Mouse (Mus musculus): Measurements from ENCODE around the gene Ufd1. TPM values are rescaled to one million over a fixed set of nuclear protein-coding genes. Genes with fewer than 3 reads are reported as not detected.
"Not testable (repeated sequence)": the region's sequence is repeated elsewhere in the genome, so short reads cannot be mapped to it uniquely, and the experiment has no call there.

The Ufd1 gene
- polyA plus RNA-seq, 1 experiment = 75.6 TPM

DNA sequence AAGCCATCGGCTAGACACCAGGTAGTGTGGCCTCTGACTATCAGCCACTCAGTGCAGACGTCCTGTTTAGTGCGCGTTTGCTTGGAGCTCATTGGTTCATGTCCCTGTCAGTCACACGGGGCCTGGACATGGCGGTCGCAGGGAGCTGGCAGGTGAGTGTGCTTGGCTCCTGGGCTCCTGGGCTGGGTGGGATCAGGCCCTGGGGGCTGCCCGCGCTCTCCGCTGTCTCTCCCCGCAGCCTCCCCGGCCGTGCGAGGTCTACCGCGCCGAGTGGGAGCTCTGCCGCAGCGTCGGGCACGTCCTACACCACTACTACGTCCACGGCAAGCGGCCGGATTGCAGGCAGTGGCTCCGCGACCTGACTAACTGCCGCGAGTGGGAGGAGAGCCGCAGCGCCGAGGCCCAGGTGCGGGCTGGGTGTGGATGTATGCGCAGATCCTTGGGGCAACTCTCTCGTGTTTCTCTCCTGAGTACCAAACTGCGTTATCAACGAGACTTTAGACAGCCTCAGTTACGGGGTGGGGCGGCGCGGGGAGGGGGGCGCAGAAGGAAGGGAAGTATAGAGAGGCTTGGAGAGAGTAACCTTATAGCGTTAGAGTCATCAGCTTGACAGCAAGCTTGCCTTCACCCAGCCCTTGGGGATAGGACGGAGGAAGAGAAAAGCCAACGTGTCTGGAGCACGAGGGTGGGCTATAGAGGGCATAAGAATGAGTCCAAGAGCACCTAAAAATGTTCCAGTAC, 25.1 kb downstream of the Ufd1 start, which contains the start of the genes 2510002D24Rik and Gm28539:
2510002D24Rik (plus strand) TSS at position 111 of the 741 bp plus-strand sequence.
Gm28539 (plus strand) TSS at position 117 of the 741 bp plus-strand sequence.
- Histone ChIP-seq H3K4me3 (ENCODE audit: insufficient read depth, low read depth, low read length) (peak within 1 kb of the TSS; percentile 94), H3K4me1 (ENCODE audit: control insufficient read depth, insufficient read depth, insufficient read length, low read length) (no peaks in the 10 kb centered on the region), H3K27ac (replicated peaks; ENCODE audit: low read depth, low read length) (no peak within 1 kb of the TSS)

DNA sequence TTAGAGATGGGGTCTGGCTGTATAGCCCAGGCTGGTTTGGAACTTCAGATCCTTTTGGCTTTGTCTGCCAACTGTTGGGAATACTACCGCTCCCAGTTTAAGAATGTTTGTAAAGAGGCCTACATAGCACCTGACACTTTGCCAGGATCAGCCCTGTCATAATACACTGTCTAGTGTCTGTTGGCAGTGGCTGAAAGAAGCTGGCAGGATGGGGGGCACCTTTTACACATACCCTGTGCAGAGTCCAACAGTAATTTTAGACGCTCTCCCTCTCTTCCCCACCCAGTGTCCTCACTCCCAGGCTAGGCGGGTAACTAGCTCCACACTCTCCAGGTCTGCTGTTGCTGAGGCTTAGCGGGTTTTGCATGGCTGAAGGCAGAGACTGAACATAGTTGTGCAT, 26.8 kb downstream of the Ufd1 start:
- H3K4me3 ChIP-seq (ENCODE audit: insufficient read depth, low read depth, low read length) = no peak overlapping the region
- H3K4me1 ChIP-seq (ENCODE audit: control insufficient read depth, insufficient read depth, insufficient read length, low read length) = no peaks in the 10 kb centered on the region
- H3K27ac ChIP-seq (replicated peaks; ENCODE audit: low read depth, low read length) = no peak overlapping the region

DNA sequence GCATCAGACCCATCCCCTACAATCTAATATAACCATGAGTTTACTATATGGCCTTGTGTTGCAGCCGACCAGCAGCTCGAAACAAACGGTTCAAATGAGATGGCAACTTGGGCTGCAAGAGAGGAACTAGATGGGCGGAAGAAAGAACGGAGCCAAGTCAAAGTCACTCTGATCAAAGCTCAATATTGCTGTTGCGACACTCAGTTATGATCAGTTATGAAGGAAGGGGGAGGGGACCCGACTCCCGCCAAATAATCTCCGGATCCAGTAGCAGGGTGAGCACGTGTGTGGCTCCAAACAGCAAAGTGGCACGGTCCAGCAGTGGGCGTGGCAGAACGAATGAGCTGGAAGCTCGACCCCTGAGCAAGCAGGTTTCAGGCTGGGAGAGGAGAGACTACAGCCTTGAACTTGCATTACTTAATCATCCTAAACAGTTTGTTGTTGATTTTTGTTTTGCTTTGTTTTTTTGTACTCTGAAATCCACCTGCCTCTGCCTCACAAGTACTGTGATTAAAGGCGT, 34.8 kb downstream of the Ufd1 start:
- Histone ChIP-seq H3K4me1 (ENCODE audit: control insufficient read depth, insufficient read depth, insufficient read length, low read length) (no peaks in the 10 kb centered on the region), H3K4me3 (ENCODE audit: insufficient read depth, low read depth, low read length) (no peak overlapping the region), H3K27ac (replicated peaks; ENCODE audit: low read depth, low read length) (no peak overlapping the region)

DNA sequence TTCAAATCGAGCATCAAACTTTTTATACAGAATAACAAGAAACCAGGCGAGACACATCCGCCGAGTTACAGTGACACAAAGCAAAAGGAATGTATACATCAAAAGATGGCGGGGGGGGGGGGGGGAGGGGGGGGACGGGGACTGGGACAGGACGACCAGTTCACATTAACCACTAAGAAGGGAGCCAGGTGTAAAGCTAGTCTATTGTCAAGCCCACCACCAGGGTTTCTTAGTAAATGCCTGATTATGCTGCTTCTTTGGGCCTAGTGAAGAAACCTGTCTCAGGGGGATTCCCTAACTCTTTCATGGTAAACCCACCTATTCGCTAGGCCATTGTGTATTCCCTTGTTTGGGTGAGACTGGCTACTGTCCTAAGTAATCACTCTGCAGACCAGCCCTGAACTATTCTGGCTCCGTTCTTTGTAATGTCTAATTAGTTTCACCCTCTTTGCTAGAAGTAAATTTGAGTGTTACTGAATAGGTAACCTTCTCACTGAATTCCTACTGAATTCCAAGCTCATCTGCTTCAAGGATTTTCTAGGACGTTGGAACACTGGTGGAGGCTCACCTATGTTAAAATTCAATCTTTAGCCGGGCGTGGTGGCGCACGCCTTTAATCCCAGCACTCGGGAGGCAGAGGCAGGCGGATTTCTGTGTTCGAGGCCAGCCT, 38.1 kb downstream of the Ufd1 start:
- H3K4me3 ChIP-seq (ENCODE audit: insufficient read depth, low read depth, low read length); H3K27ac ChIP-seq (replicated peaks; ENCODE audit: low read depth, low read length); H3K4me1 ChIP-seq (ENCODE audit: control insufficient read depth, insufficient read depth, insufficient read length, low read length): not testable (repeated sequence)

DNA sequence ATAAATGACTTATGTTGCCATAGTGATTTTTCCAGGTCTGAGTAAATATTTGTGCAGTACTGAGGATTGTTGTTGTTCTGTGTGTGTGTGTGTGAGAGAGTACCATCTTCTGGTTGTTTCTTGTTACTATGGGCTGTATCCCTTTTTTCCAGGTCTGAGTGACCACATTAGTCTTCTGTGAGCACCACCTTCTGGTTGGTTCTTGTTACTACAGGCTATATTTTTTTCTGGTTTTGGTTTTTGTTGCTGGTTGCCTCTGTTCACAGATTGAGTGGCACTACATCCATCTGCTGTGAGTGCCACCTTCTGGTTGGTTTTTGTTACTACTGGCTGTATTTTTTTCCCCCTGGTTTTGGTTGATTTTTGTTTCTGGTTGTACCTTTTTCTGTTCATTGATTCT, 47.0 kb downstream of the Ufd1 start:
- Histone ChIP-seq H3K27ac (replicated peaks; ENCODE audit: low read depth, low read length) (no peak overlapping the region), H3K4me1 (ENCODE audit: control insufficient read depth, insufficient read depth, insufficient read length, low read length) (no peaks in the 10 kb centered on the region; the same call in 1 of the 2 replicates), H3K4me3 (ENCODE audit: insufficient read depth, low read depth, low read length) (no peak overlapping the region)

DNA sequence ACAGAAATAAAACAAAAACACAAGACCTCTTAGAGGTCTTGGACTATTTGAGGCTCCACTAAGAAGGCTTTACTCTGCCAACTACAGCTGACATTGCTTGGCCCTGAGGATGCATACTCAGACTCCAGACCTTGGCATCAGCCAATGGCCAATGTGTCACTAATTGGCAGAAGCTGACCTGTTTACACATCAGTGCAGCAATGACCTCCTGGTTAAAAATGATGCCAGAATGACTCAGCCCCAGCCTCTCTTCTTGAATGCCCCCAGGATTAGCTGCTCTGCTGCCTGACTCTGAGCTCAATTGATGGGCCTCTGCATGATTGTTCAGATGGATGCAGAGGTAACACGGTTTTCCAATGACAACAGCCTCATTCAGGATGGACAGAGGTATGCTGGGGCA, 48.6 kb downstream of the Ufd1 start:
- no peak overlapping the region for H3K27ac ChIP-seq (replicated peaks; ENCODE audit: low read depth, low read length)
- no peaks in the 10 kb centered on the region; the same call in 1 of the 2 replicates for H3K4me1 ChIP-seq (ENCODE audit: control insufficient read depth, insufficient read depth, insufficient read length, low read length)
- H3K4me3 ChIP-seq (ENCODE audit: insufficient read depth, low read depth, low read length) = no peak overlapping the region

DNA sequence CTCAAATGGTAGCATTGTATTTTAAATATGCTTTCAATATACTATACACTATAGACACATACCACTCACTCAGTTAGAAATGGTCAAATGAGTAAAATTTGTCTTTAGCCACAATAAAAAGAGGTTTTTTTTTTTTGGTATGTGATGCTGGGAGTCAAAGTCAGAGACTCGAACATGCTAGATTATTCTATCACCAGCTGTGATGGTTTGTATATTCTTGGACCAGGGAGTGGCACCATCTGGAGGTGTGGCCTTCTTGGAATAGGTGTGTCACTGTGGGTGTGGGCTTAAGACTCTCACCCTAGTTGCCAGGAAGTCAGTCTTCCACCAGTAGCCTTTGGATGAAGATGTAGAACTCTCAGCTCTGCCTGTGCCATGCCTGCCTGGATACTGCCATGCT, 58.9 kb downstream of the Ufd1 start:
- not testable (repeated sequence) for H3K4me3 ChIP-seq (ENCODE audit: insufficient read depth, low read depth, low read length); H3K4me1 ChIP-seq (ENCODE audit: control insufficient read depth, insufficient read depth, insufficient read length, low read length); H3K27ac ChIP-seq (replicated peaks; ENCODE audit: low read depth, low read length)

DNA sequence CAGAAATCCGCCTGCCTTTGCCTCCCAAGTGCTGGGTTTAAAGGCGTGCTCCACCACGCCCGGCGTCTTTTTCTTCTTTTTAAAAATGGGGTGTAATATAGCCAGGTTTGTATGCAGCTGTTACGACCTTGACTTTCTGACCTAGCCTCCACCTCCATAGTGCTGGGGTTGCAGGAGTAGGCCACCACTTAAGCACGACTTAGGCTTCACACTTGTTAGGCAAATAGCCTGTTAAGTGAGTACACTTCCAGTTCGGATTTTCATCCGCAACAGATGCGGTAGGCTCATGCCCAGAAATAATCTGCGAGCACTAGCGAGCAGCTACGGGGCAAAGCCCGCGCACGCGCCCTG, 64.5 kb downstream of the Ufd1 start:
- H3K4me1 ChIP-seq (ENCODE audit: control insufficient read depth, insufficient read depth, insufficient read length, low read length) = no peaks in the 10 kb centered on the region
- peak overlapping the region; percentile 83 for H3K4me3 ChIP-seq (ENCODE audit: insufficient read depth, low read depth, low read length)
- H3K27ac ChIP-seq (replicated peaks; ENCODE audit: low read depth, low read length) = 0 out of 2 replicates have a peak overlapping the region, but pooled peaks have one; percentile 1

DNA sequence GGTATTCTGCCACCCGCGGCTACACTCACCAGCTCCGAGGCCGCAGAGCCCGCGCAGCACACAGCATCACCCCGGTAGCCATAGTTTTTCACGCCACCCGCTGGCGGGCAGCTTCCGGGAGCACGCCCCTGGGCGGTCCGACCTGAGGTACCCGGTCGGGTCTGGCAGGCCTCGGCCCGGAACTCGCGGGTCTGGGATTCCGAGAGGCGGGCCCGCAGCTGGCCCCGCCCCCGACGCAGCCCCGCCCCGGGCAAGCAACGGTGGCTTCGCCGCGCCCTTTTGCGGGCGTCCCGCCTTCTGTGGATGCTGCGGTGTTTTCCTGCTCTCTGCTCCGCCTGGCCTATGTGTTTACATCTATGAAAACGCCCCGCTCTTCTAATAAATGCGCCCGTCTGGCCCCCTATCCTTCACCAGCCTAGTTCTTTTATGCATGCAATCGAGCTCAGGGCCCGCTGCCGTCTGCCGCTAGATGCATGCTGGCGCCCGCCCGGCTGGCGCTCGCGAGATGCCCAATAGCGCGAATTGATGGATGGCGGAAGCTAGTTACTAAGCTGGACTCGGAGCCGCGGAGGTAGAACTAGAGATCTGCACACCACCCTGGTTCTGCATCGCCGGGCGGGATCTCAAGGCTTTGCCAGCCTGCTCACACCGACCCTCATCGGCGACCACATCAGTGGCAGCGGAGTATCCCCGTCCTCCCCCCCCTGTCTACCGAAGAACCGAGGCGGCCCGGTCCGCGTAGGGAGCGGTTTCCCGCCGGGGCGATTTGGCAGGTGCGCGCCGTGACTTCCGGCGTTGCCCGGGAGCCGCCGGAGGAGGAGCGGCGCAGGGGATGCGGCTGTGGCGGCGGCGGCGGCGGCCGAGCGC, 65.1 kb downstream of the Ufd1 start, which contains the start of the genes Mrpl40 and Hira:
Mrpl40 (minus strand) TSS at position 421 of the 867 bp plus-strand sequence.
Hira (plus strand) TSS at position 596 of the 867 bp plus-strand sequence.
- H3K27ac ChIP-seq (replicated peaks; ENCODE audit: low read depth, low read length) = peak within 1 kb of the TSS; percentile 78
- peak within 1 kb of the TSS; percentile 83 for H3K4me3 ChIP-seq (ENCODE audit: insufficient read depth, low read depth, low read length)

DNA sequence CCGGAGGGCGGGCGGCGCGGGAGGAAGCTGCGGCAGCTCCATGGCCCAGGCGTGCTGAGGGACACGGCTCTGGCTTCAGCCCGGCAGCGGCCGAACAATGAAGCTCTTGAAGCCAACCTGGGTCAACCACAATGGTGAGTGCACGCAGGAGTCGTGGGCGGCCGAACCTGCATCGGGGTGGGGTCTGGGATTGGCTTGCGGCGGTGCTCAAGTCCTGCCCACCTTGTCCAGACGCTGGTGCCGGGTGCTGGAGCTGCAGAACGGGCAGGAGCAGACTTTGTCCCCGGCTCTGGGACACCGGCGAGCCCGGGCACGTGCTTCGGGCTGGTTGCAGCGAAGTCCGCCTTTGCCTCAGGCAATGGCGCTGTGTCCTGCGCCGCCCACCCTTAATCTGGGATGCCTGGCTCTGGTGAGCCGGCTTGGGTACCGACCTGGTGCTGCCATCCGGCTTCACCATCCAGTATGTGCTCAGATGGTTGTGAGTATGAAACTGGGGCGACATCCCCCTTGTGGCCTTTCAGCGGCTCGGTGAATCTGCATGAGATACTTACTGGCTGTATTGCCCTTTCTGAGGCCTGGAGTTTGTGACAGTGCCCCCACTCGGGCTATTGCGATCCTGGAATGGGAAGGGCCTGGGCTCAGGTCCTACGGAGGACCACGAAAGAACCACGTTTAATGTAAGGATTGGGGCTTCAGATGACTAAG, 66.0 kb downstream of the Ufd1 start:
- no peaks in the 10 kb centered on the region for H3K4me1 ChIP-seq (ENCODE audit: control insufficient read depth, insufficient read depth, insufficient read length, low read length)
- peak overlapping the region; percentile 25; the same call in 1 of the 2 replicates for H3K27ac ChIP-seq (replicated peaks; ENCODE audit: low read depth, low read length)
- H3K4me3 ChIP-seq (ENCODE audit: insufficient read depth, low read depth, low read length) = peak overlapping the region; percentile 83

More for the DNA sequence above, 65.1 kb downstream of the Ufd1 start, which contains the start of the genes Mrpl40 and Hira:
- H3K4me1 ChIP-seq (ENCODE audit: control insufficient read depth, insufficient read depth, insufficient read length, low read length) = no peaks in the 10 kb centered on the region

DNA sequence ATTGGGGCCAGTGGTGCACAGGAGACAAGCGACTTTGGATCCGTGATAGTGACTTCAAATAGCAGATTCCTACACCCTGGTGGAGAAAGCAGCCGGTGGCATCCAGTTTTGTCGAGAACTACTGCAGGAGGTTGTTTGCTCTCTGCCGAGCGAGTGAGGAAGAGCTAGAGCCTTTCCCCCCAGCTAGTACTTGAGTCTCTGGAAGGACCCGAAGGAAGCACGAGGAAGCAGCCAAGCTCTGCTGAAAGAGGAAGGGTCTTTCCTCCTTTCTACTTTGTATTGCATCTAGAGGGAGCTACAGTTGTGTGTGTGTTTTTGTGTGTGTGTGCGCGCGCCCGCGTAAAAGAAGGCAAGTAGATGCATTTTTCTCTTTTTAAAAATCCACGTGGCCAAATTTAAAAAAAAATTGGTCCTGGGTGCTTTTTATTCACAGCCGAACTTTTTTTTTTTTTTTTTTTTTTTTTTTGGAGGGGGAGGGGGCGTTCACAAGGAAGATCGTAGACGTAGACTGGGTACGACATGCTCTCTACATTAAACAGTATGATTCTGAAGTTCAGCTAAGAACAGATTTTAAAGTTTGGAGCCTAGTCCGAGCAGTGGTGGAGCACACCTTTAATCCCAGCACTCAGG, 66.6 kb downstream of the Ufd1 start:
- Histone ChIP-seq H3K27ac (replicated peaks; ENCODE audit: low read depth, low read length) (no peak overlapping the region), H3K4me1 (ENCODE audit: control insufficient read depth, insufficient read depth, insufficient read length, low read length) (no peaks in the 10 kb centered on the region), H3K4me3 (ENCODE audit: insufficient read depth, low read depth, low read length) (peak overlapping the region; percentile 83)

DNA sequence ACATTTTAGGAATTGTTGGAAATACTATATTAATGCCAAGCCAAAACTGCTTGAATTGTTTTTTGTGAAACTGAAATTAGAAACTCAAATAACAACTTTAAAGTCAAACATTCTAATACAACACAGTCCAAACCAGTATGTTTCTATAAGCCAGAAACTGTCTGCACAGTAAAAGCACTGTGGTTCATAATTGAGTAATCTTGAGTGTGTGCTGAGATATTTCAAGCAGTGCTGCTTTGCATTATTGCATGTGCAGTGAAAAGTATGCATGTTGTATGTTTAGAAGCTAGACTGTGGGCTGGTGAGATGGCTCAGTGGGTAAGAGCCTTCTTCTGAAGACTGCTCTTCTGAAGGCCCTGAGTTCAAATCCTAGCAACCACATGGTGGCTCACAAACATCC, 72.5 kb downstream of the Ufd1 start:
- Histone ChIP-seq H3K27ac (replicated peaks; ENCODE audit: low read depth, low read length) (no peak overlapping the region), H3K4me3 (ENCODE audit: insufficient read depth, low read depth, low read length) (no peak overlapping the region), H3K4me1 (ENCODE audit: control insufficient read depth, insufficient read depth, insufficient read length, low read length) (peaks cover 4% of the 10 kb centered on the region; the same call in 1 of the 2 replicates)
